Comparison of ENCODE assay signal across 19 mouse cellular contexts in the genomic region with DNA sequence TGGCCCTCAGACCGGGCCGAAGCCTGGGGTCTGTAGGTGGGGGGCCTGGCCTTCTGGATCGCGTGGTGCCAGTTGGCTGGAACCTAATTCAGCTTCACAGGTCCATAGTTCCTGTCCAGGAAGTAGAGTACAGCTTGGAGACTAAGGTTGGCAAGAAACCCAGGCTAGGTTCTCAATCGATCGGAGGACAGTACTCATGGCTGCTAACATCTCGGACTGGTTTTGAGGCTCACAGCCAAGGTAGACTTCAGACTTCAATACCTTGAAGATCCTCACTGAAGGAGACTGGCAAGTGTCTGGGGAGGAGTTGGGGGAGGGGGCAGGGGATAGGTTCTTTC. TPM values are rescaled to one million over a fixed set of nuclear protein-coding genes. Genes with fewer than 3 reads are reported as not detected.
DNase-seq lines count a peak whose midpoint lies in the region; ATAC-seq and TF ChIP-seq lines count a peak whose summit lies in the region.
"Had no signal": no experiment of that assay in that cellular context is flagged by ENCODE, and none has a peak within 500 bp of the region (broad histone marks: within the 10 kb centered on the region; RNA-seq: fewer than 3 reads in every experiment).

No protein-coding gene starts in this region.

- H3K9me3 ChIP-seq in heart, embryonic 13.5 days = no peaks in the 10 kb centered on the region
- no peaks in the 10 kb centered on the region for H3K9me3 ChIP-seq in midbrain, embryonic 11.5 days (ENCODE audit: control insufficient read depth, low read length)
- no peaks in the 10 kb centered on the region for H3K9me3 ChIP-seq in midbrain, postnatal 0 days (ENCODE audit: low read length)
- no peaks in the 10 kb centered on the region for H3K9me3 ChIP-seq in intestine, embryonic 15.5 days

- H3K27ac ChIP-seq in heart, embryonic 13.5 days (replicated peaks) = no peak overlapping the region
- no peak overlapping the region for H3K27ac ChIP-seq in midbrain, embryonic 11.5 days (ENCODE audit: low read depth, low read length)
- no peak overlapping the region for H3K27ac ChIP-seq in midbrain, postnatal 0 days (ENCODE audit: low read depth, low read length)
- peak overlapping the region; percentile 59 for H3K27ac ChIP-seq in intestine, embryonic 15.5 days
- H3K27ac ChIP-seq: hindbrain, postnatal 0 days; kidney, postnatal 0 days had no signal

- 76% methylated on average over 7 of the region's 7 CpGs for WGBS in heart, embryonic 13.5 days
- WGBS in midbrain, embryonic 11.5 days = 89% methylated on average over 7 of the region's 7 CpGs
- 74% methylated on average over 7 of the region's 7 CpGs for WGBS in midbrain, postnatal 0 days
- 60% methylated on average over 7 of the region's 7 CpGs for WGBS in intestine, embryonic 15.5 days

- peak overlapping the region; percentile 40; the same call in 1 of the 2 replicates for H3K9ac ChIP-seq in heart, embryonic 13.5 days
- no peak overlapping the region for H3K9ac ChIP-seq in midbrain, embryonic 11.5 days (ENCODE audit: low read length)
- H3K9ac ChIP-seq in midbrain, postnatal 0 days (replicated peaks; ENCODE audit: low read length, poor library complexity, severe bottlenecking) = no peak overlapping the region
- H3K9ac ChIP-seq in intestine, embryonic 15.5 days = peak overlapping the region; percentile 21; the same call in 1 of the 2 replicates

- no peak overlapping the region for H3K4me3 ChIP-seq in heart, embryonic 13.5 days
- no peak overlapping the region for H3K4me3 ChIP-seq in midbrain, embryonic 11.5 days (ENCODE audit: low read depth, low read length)
- H3K4me3 ChIP-seq in midbrain, postnatal 0 days (ENCODE audit: low read depth, low read length) = no peak overlapping the region
- peak overlapping the region; percentile 22 for H3K4me3 ChIP-seq in intestine, embryonic 15.5 days (replicated peaks)

- H3K27me3 ChIP-seq in heart, embryonic 13.5 days (replicated peaks) = no peaks in the 10 kb centered on the region
- H3K27me3 ChIP-seq in midbrain, embryonic 11.5 days (ENCODE audit: control insufficient read depth, insufficient read depth, low read length) = no peaks in the 10 kb centered on the region
- no peaks in the 10 kb centered on the region for H3K27me3 ChIP-seq in midbrain, postnatal 0 days (ENCODE audit: insufficient read depth, low read length)
- no peaks in the 10 kb centered on the region for H3K27me3 ChIP-seq in intestine, embryonic 15.5 days (replicated peaks)
- H3K27me3 ChIP-seq: Patski had no signal

- no peak for DNase-seq in heart, adult 11 months
- peak; percentile 81 for DNase-seq in midbrain, embryonic 11.5 days (ENCODE audit: low spot score, missing footprints)
- DNase-seq in midbrain, postnatal 0 days (ENCODE audit: low spot score) = no peak
- DNase-seq in right cerebral cortex, postnatal 36 days (ENCODE audit: low spot score in 2 of 2) = no peak
- no peak for DNase-seq in right cerebral cortex, adult 2 months (ENCODE audit: low spot score in 2 of 2)
- DNase-seq: B cell, adult 2 months; cerebellum, adult 11 months; layer of hippocampus, adult 9-11 months had no signal

- no peak for TF ChIP-seq CTCF in midbrain, postnatal 0 days (IDR thresholded peaks at IDR 0.05)

- ATAC-seq in heart, embryonic 13.5 days (ENCODE audit: extremely low read depth, insufficient number of reproducible peaks, low FRiP score, low TSS enrichment) = no peak
- ATAC-seq in midbrain, embryonic 11.5 days (ENCODE audit: low FRiP score) = no peak
- ATAC-seq in midbrain, postnatal 0 days (ENCODE audit: low FRiP score) = no peak
- no peak for ATAC-seq in intestine, embryonic 15.5 days
- ATAC-seq: hindbrain, postnatal 0 days; Patski had no signal

- no peak overlapping the region for H3K4me2 ChIP-seq in heart, embryonic 13.5 days
- H3K4me2 ChIP-seq in midbrain, embryonic 11.5 days = no peak overlapping the region
- no peak overlapping the region for H3K4me2 ChIP-seq in midbrain, postnatal 0 days (ENCODE audit: low read depth, low read length, poor library complexity, severe bottlenecking)
- peak overlapping the region; percentile 50 for H3K4me2 ChIP-seq in intestine, embryonic 15.5 days (replicated peaks)

- H3K36me3 ChIP-seq in heart, embryonic 13.5 days = peaks cover 74% of the 10 kb centered on the region
- peaks cover 31% of the 10 kb centered on the region for H3K36me3 ChIP-seq in midbrain, embryonic 11.5 days (ENCODE audit: control insufficient read depth, insufficient read depth, low read length)
- peaks cover 44% of the 10 kb centered on the region for H3K36me3 ChIP-seq in midbrain, postnatal 0 days (ENCODE audit: insufficient read depth, low read length)
- H3K36me3 ChIP-seq in intestine, embryonic 15.5 days = peaks cover 40% of the 10 kb centered on the region

- H3K4me1 ChIP-seq in heart, embryonic 13.5 days = peaks cover 32% of the 10 kb centered on the region
- H3K4me1 ChIP-seq in midbrain, embryonic 11.5 days (ENCODE audit: control insufficient read depth, insufficient read depth, low read length) = peaks cover 24% of the 10 kb centered on the region
- H3K4me1 ChIP-seq in midbrain, postnatal 0 days (ENCODE audit: insufficient read depth, low read length) = peaks cover 3% of the 10 kb centered on the region; the same call in 1 of the 2 replicates
- peaks cover 31% of the 10 kb centered on the region for H3K4me1 ChIP-seq in intestine, embryonic 15.5 days (replicated peaks)

RNA-seq across cellular contexts. Expression of a gene that starts 0.2 kb away (rescaled TPM):
- polyA plus RNA-seq in heart, embryonic 13.5 days (2015; fragmentation: Nextera tagmentation; extraction: Ambion mirVana) = 0.20 and 0.31 TPM in 2 replicates
- polyA plus RNA-seq in midbrain, embryonic 11.5 days (2014; fragmentation: Nextera tagmentation; extraction: Ambion mirVana) = 0.57 and 1.4 TPM in 2 replicates
- 0.14 TPM in 1 of 2 replicates, not detected in the other for total RNA-seq in midbrain, postnatal 0 days (2014; rRNA removed)
- polyA plus RNA-seq in midbrain, postnatal 0 days (2015; fragmentation: Nextera tagmentation; extraction: Ambion mirVana) = 0.16 and 0.25 TPM in 2 replicates
- polyA plus RNA-seq in intestine, embryonic 15.5 days (2015; fragmentation: Nextera tagmentation; extraction: Ambion mirVana) = 19.7 and 22.4 TPM in 2 replicates
- total RNA-seq: left cerebral cortex, postnatal 36 days had no signal

RNA-seq across cellular contexts. Expression of a gene that starts 3.4 kb away (rescaled TPM):
- 16.7 and 17.5 TPM in 2 replicates for polyA plus RNA-seq in heart, embryonic 13.5 days (2015; fragmentation: Nextera tagmentation; extraction: Ambion mirVana)
- polyA plus RNA-seq in midbrain, embryonic 11.5 days (2014; fragmentation: Nextera tagmentation; extraction: Ambion mirVana) = 11.8 and 14.9 TPM in 2 replicates
- total RNA-seq in midbrain, postnatal 0 days (2014; rRNA removed) = 22.4 and 23.5 TPM in 2 replicates
- 15.8 and 18.1 TPM in 2 replicates for polyA plus RNA-seq in midbrain, postnatal 0 days (2015; fragmentation: Nextera tagmentation; extraction: Ambion mirVana)
- 38.1 and 41.6 TPM in 2 replicates for polyA plus RNA-seq in intestine, embryonic 15.5 days (2015; fragmentation: Nextera tagmentation; extraction: Ambion mirVana)

RNA-seq across cellular contexts. Expression of a gene that starts 4.4 kb away (rescaled TPM):
- not detected in 2 replicates for polyA plus RNA-seq in heart, embryonic 13.5 days (2015; fragmentation: Nextera tagmentation; extraction: Ambion mirVana)
- not detected in 2 replicates for polyA plus RNA-seq in midbrain, embryonic 11.5 days (2014; fragmentation: Nextera tagmentation; extraction: Ambion mirVana)
- total RNA-seq in midbrain, postnatal 0 days (2014; rRNA removed) = not detected in 2 replicates
- polyA plus RNA-seq in midbrain, postnatal 0 days (2015; fragmentation: Nextera tagmentation; extraction: Ambion mirVana) = not detected in 2 replicates
- polyA plus RNA-seq in intestine, embryonic 15.5 days (2015; fragmentation: Nextera tagmentation; extraction: Ambion mirVana) = 0.49 and 0.74 TPM in 2 replicates
- total RNA-seq: common myeloid progenitor, adult 5-6 weeks; hindbrain, postnatal 0 days; left cerebral cortex, postnatal 36 days; megakaryocyte-erythroid progenitor cell, adult 5-6 weeks had no signal
- polyA plus RNA-seq: heart, embryonic 16.5 days; hindbrain, postnatal 0 days; kidney, postnatal 0 days; lung, postnatal 0 days; neural tube, embryonic 11.5 days; Patski had no signal

RNA-seq across cellular contexts. Expression of a gene that starts 5.9 kb away (rescaled TPM):
- 630 and 695 TPM in 2 replicates for polyA plus RNA-seq in heart, embryonic 13.5 days (2015; fragmentation: Nextera tagmentation; extraction: Ambion mirVana)
- polyA plus RNA-seq in midbrain, embryonic 11.5 days (2014; fragmentation: Nextera tagmentation; extraction: Ambion mirVana) = 878 and 933 TPM in 2 replicates
- total RNA-seq in midbrain, postnatal 0 days (2014; rRNA removed) = 801 and 989 TPM in 2 replicates
- polyA plus RNA-seq in midbrain, postnatal 0 days (2015; fragmentation: Nextera tagmentation; extraction: Ambion mirVana) = 473 and 492 TPM in 2 replicates
- polyA plus RNA-seq in intestine, embryonic 15.5 days (2015; fragmentation: Nextera tagmentation; extraction: Ambion mirVana) = 1,110 and 1,134 TPM in 2 replicates

RNA-seq across cellular contexts. Expression of a gene that starts 16.3 kb away (rescaled TPM):
- 2.2 and 3.5 TPM in 2 replicates for polyA plus RNA-seq in heart, embryonic 13.5 days (2015; fragmentation: Nextera tagmentation; extraction: Ambion mirVana)
- polyA plus RNA-seq in midbrain, embryonic 11.5 days (2014; fragmentation: Nextera tagmentation; extraction: Ambion mirVana) = 2.2 and 3.5 TPM in 2 replicates
- total RNA-seq in midbrain, postnatal 0 days (2014; rRNA removed) = 8.4 and 9.6 TPM in 2 replicates
- 4.6 and 4.8 TPM in 2 replicates for polyA plus RNA-seq in midbrain, postnatal 0 days (2015; fragmentation: Nextera tagmentation; extraction: Ambion mirVana)
- polyA plus RNA-seq in intestine, embryonic 15.5 days (2015; fragmentation: Nextera tagmentation; extraction: Ambion mirVana) = 3.1 and 3.4 TPM in 2 replicates

Comparison
In these comparisons a context has a peak if more than half of its experiments do, and no peak if none do; other contexts are left out.
1. H3K9ac ChIP-seq: peak in heart, embryonic 13.5 days (single experiment) and intestine, embryonic 15.5 days (single experiment); none in midbrain, embryonic 11.5 days (single experiment) and midbrain, postnatal 0 days (single experiment).